Mouse (Mus musculus) T-helper 2 cell (primary cell): Measurements from ENCODE around the gene 2310022A10Rik.

Source experiments
- in situ Hi-C: fragments of 300-600 bp; cut with MboI, MseI; formaldehyde crosslinking; loops from one replicate; pipeline ENCODE4 v1.15.1; 2025; ENCODE audit warnings: high pct_unique_total_duplicates

Gene 2310022A10Rik

DNA sequence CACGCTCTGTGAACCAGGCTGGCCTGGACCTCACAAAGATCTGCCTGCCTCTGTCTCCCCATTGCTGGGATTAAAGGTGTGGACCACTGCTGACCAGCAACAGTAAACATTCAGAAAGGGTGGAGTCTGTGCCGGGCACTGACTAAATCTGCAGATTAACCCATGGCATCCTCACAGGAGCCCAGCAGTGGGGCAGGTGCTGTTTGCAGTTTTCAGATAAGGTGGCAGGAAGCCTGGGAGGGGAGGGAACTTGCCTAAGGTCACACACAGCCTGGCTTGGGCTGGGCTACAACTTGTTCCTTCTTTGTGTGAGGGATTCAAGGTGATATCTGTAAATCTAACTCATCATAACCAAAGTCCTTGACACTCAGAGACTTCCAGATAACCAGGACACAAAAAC is 12.5 kb upstream of the 2310022A10Rik start:
- in situ Hi-C loops, result loop anchor here (5.0 kb wide), 1 partner anchor 33 kb away; no protein-coding TSS in a partner anchor

DNA sequence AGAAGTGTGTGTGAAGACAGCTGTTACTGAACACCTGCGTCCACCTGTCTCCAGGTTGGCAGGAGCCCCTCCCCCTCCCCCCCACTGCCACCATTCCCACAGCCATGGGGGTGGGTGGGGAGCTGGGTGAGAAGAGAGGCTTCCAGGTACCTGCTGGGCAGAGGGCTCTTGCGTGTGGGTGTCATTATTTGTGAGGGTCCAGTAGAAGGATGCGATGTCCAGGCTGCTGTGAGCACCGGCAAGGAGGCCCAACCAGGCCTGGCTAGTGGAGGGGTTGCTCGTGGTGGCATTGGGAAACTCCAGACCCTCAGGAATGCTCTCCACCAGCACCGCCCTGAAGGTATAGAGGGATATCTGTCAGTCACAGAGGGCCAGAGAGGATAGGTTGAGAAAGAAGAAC is 12.1 kb upstream of the 2310022A10Rik start:
- in situ Hi-C loops, result loop anchor here (5.0 kb wide), 1 partner anchor 34 kb away; no protein-coding TSS in a partner anchor

- in situ Hi-C loops, result loop anchor here (5.0 kb wide), 1 partner anchor 34 kb away; no protein-coding TSS in a partner anchor
Measured at GRCm38 (mm10) chr7:27541431-27541830, 11.6 kb upstream of the 2310022A10Rik start.

DNA sequence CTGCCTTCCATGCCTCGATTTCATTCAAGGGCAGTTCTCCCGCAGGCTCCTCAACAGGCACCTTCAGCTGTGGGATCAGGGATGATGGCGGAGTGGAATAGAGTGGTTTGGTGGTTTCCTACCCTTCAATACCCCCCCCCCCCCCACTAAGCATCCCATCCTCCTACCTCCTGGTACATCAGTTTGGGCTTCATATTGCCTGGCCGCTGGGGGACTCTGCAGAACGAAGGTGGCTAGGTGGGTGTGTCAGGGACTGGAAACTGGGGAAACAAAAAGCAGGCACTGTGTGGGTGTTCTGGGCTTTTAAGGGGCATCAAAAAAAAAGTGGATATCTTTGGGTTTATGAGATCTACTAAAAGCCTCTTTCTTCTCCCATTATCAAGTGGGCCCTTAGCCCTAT is 11.1 kb upstream of the 2310022A10Rik start:
- in situ Hi-C loops, result loop anchor here (5.0 kb wide), 1 partner anchor 35 kb away; no protein-coding TSS in a partner anchor

- in situ Hi-C loops, result loop anchor here (5.0 kb wide), 1 partner anchor 35 kb away; no protein-coding TSS in a partner anchor
Measured at GRCm38 (mm10) chr7:27542392-27543033, 10.5 kb upstream of the 2310022A10Rik start.

- in situ Hi-C loops, result loop anchor here (5.0 kb wide), 1 partner anchor 36 kb away; no protein-coding TSS in a partner anchor
Measured at GRCm38 (mm10) chr7:27543065-27543464, 10.0 kb upstream of the 2310022A10Rik start.

- in situ Hi-C loops, result loop anchor here (5.0 kb wide), 1 partner anchor 37 kb away; no protein-coding TSS in a partner anchor
Measured at GRCm38 (mm10) chr7:27543851-27544250, 9.2 kb upstream of the 2310022A10Rik start.

GRCm38 (mm10) chr7:27544675-27545370 is 8.2 kb upstream of the 2310022A10Rik start:
- in situ Hi-C loops, result loop anchor here (5.0 kb wide), 1 partner anchor 38 kb away; no protein-coding TSS in a partner anchor

- in situ Hi-C loops, result no loop called here
Measured at GRCm38 (mm10) chr7:27549597-27549996, 3.4 kb upstream of the 2310022A10Rik start.

- in situ Hi-C loops, result loop anchor here (5.0 kb wide), 1 partner anchor 105 kb away; the partner anchor contains the start of genes Blvrb and Sptbn4
Measured at GRCm38 (mm10) chr7:27552070-27552469, 963 bp upstream of the 2310022A10Rik start.

DNA sequence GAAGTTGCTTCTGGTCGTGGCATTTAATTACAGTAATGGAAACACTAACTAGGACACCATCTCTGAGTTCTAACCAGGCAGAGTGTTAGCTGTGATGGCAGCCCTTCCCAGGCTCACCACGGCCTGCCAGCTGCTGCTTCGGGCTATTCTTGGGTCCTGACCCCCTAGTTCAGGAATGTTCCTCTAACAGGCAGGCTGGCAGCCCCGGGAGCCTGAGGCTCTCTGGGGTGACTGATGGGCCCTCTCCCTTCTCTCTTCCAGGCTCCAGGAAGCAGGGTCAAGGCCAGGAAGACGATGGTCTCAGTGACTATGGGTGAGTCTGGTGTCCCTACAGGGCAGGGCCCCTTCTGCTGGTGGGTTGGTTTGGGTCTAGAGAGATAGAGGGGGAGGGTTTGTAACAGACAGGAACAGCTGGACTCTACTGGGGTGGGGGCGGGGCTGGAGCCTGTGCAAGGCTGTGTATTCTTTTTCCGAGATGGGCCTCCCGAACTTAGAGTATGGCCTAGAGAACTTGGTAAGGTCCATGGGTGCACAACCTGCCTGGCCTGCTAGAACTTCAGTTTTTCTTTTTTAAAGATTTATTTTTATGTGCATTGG is 7.4 kb downstream of the 2310022A10Rik start:
- in situ Hi-C loops, result no loop called here

GRCm38 (mm10) chr7:27560978-27561377 is 7.9 kb downstream of the 2310022A10Rik start:
- in situ Hi-C loops, result no loop called here

- in situ Hi-C loops, result no loop called here
Measured at GRCm38 (mm10) chr7:27569580-27570224, 16.7 kb downstream of the 2310022A10Rik start.

- in situ Hi-C loops, result no loop called here
Measured at GRCm38 (mm10) chr7:27572133-27572532, 19.1 kb downstream of the 2310022A10Rik start.

- in situ Hi-C loops, result no loop called here
Measured at GRCm38 (mm10) chr7:27574124-27574880, 21.3 kb downstream of the 2310022A10Rik start.

DNA sequence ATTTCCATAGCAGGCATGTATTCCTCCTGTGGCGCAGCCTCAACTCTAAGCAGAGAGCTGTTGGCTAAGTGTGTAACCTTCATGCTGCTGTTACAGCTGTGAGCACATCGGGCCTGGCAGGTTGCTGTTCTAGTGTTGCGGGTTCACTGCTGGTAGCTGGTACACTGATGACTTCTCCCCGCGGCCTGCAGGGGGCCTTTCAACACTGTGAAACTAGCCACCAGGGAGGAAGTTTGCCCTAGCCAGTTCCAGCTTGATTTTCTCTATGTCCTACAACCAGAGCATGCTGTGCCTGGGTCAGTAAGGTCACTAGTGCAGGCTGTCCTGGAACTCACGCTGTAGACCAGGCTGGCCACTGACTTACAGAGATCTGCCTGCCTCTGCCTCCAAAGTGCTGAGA is 23.9 kb downstream of the 2310022A10Rik start:
- in situ Hi-C loops, result no loop called here

- in situ Hi-C loops, result no loop called here
Measured at GRCm38 (mm10) chr7:27577589-27577988, 24.6 kb downstream of the 2310022A10Rik start.

DNA sequence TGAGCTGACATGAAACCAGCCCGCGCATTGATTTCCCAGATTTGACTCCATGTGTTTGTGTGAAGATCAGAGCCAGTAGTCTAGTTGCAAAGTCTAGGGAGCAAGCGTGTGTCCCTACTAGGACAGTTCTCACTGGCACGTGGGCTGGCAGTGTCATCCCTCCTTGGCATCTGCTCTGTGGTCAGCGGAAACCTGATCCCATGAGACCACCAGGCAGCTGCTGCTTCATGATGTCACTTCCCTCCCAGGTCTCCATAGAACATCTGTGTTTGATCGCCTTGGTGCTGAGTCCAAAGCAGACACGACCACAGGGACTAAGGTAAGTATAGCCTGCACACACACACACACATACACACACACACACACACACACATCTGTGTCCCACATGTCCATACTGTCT is 25.4 kb downstream of the 2310022A10Rik start:
- in situ Hi-C loops, result no loop called here

DNA sequence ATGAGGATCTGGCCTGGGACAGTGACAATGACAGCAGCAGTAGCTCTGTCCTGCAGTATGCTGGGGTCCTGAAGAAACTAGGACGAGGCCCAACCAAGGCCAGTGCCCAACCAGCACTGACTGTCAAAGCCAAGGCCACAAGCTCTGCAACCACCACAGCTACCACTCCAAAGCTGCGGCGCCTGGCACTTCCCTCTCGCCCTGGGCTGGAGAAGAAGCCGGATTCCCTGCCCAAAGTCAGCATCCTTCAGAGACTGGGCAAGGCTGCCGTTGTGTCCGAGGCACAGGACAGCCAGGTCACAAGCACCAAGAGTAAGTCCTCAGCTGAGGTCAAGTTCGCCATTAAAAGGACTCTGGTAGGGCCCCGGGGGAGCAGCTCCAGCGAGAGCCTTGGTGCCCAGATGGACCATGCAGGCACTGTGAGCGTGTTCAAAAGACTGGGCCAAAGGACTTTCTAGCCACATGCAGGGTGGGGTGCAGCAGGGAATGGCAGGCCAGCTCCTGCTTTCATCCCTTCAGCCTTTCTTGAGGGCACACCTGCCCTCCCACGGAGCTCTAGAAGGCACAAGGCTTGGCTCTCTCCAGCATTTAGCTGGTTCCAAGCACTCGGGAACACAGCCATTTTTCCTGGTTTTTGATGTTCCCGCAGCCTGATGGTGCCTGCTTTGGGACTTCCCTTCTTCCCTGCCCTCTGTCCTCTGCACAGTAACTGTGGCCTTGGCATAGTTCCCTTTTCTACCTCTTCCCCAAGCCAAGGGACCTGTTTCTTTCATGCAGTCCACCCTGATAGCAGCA is 27.5 kb downstream of the 2310022A10Rik start:
- in situ Hi-C loops, result no loop called here

- in situ Hi-C loops, result no loop called here
Measured at GRCm38 (mm10) chr7:27586861-27587260, 33.8 kb downstream of the 2310022A10Rik start.
